Mouse (Mus musculus) hindbrain, postnatal 0 days (tissue): ENCODE results near the gene Hist1h2ac. TPM values are rescaled to one million over a fixed set of nuclear protein-coding genes. Genes with fewer than 3 reads are reported as not detected.

Experiments used
- ATAC-seq: fragments of 200-750 bp; cut with Nextera tagmentation; 2 replicates; pipeline ENCODE4 v1.8.0; 2017; ENCODE audit warnings: mild to moderate bottlenecking, moderate TSS enrichment, moderate library complexity
- DNase-seq: peaks from one replicate; pipeline ENCODE4 v3.0.0-alpha.2; 2015; ENCODE audit warnings: low spot score
- H3K27ac ChIP-seq: fragments of 300-500 bp; sonication (generic); 2 replicates; pipeline ENCODE4 v1.5.1; 2014; ENCODE audit warnings: mild to moderate bottlenecking
- H3K27me3 ChIP-seq: fragments of 300-500 bp; sonication (generic); 2 replicates; pipeline ENCODE4 v1.6.1; 2014; ENCODE audit warnings: low read length, mixed read lengths; ENCODE audit not compliant: insufficient read depth
- H3K36me3 ChIP-seq: fragments of 300-500 bp; sonication (generic); 2 replicates; pipeline ENCODE4 v1.6.1; 2014; ENCODE audit warnings: low read length, mixed read lengths; ENCODE audit not compliant: insufficient read depth
- H3K4me1 ChIP-seq: fragments of 300-500 bp; sonication (generic); 2 replicates; pipeline ENCODE4 v1.6.1; 2014; ENCODE audit warnings: antibody characterized with exemption, low read length, mixed read lengths; ENCODE audit not compliant: insufficient read depth
- H3K4me2 ChIP-seq: fragments of 300-500 bp; sonication (generic); 2 replicates; pipeline ENCODE4 v1.6.1; 2014; ENCODE audit warnings: low read depth, mild to moderate bottlenecking, low read length, moderate library complexity, mixed read lengths
- H3K4me3 ChIP-seq: fragments of 300-500 bp; sonication (generic); 2 replicates; pipeline ENCODE4 v1.5.1; 2014; ENCODE audit warnings: low read length
- H3K9ac ChIP-seq: fragments of 300-500 bp; sonication (generic); replicated peaks from 2 replicates; pipeline ENCODE4 v1.6.1; 2014; ENCODE audit warnings: mild to moderate bottlenecking, low read length, moderate library complexity, mixed read lengths
- H3K9me3 ChIP-seq: fragments of 300-500 bp; sonication (generic); 2 replicates; pipeline ENCODE4 v1.6.1; 2016; ENCODE audit warnings: low read length, mixed read lengths
- CTCF ChIP-seq: IDR thresholded peaks from 2 replicates; pipeline ENCODE4 v1.5.1; 2016; ENCODE audit warnings: antibody characterized with exemption, control low read depth, low read depth
- WGBS: fragments of 180-500 bp; shearing (Covaris S2); extraction: QIAGEN DNeasy Blood & Tissue Kit; methylation state at CpG from one replicate; pipeline ENCODE4 v1.1.7; 2014; 5-methylcytosine and 5-hydroxymethylcytosine counted together
- polyA plus RNA-seq: library from polyadenylated mRNA; unstranded; fragments of >200 nt; fragmentation: Nextera tagmentation; extraction: Ambion mirVana; gene quantifications from 2 replicates; pipeline ENCODE4 v1.2.1, GENCODE M21; 2015
- total RNA-seq: library from RNA; depleted of rRNA; stranded (reverse); fragments of >200 nt; gene quantifications from 2 replicates; pipeline ENCODE4 v1.2.3, GENCODE M21; 2014

Gene Hist1h2ac
- total and polyA plus RNA-seq, 2 experiments from 2014 or later, result 0.30 to 63.3 TPM

GRCm38 (mm10) chr13:23700786-23701520, 17.2 kb upstream of the Hist1h2ac start:
- peak; percentile 86 for TF ChIP-seq CTCF
- WGBS, result 37% methylated on average over 8 of the region's 8 CpGs
- Histone ChIP-seq H3K4me2 (no peak overlapping the region), H3K36me3 (no peaks in the 10 kb centered on the region), H3K4me3 (no peak overlapping the region), H3K27me3 (no peaks in the 10 kb centered on the region), H3K9ac (no peak overlapping the region), H3K9me3 (no peaks in the 10 kb centered on the region), H3K27ac (no peak overlapping the region), H3K4me1 (no peaks in the 10 kb centered on the region)
- ATAC-seq (peak; percentile 49; the same call in 1 of the 2 replicates), DNase-seq (peak; percentile 82)

GRCm38 (mm10) chr13:23699767-23700166, 16.0 kb upstream of the Hist1h2ac start:
- no peak overlapping the region for H3K27ac ChIP-seq
- H3K9ac ChIP-seq, result no peak overlapping the region
- ATAC-seq (no peak), DNase-seq (no peak)
- TF ChIP-seq CTCF, result no peak
- no peaks in the 10 kb centered on the region for H3K4me1 ChIP-seq
- H3K27me3 ChIP-seq, result no peaks in the 10 kb centered on the region
- H3K36me3 ChIP-seq, result no peaks in the 10 kb centered on the region
- H3K9me3 ChIP-seq, result no peaks in the 10 kb centered on the region
- 70% methylated on average over 3 of the region's 3 CpGs for WGBS
- no peak overlapping the region for H3K4me3 ChIP-seq
- H3K4me2 ChIP-seq, result no peak overlapping the region

GRCm38 (mm10) chr13:23698996-23699395, 15.2 kb upstream of the Hist1h2ac start:
- Histone ChIP-seq H3K27ac (peak overlapping the region; percentile 54; the same call in 1 of the 2 replicates), H3K9ac (no peak overlapping the region), H3K27me3 (no peaks in the 10 kb centered on the region), H3K4me1 (no peaks in the 10 kb centered on the region), H3K9me3 (no peaks in the 10 kb centered on the region), H3K4me2 (peak overlapping the region; percentile 78), H3K36me3 (no peaks in the 10 kb centered on the region), H3K4me3 (no peak overlapping the region)
- DNase-seq, result no peak
- TF ChIP-seq CTCF, result no peak
- no peak for ATAC-seq
- 65% methylated on average over 6 of the region's 6 CpGs for WGBS

- no peaks in the 10 kb centered on the region for H3K27me3 ChIP-seq
- H3K9ac ChIP-seq, result peak within 1 kb of the TSS; percentile 55
- no peaks in the 10 kb centered on the region for H3K9me3 ChIP-seq
- peak; percentile 99 for DNase-seq
- peak within 1 kb of the TSS; percentile 43 for H3K4me3 ChIP-seq
- H3K4me2 ChIP-seq, result peak within 1 kb of the TSS; percentile 78
- H3K4me1 ChIP-seq, result no peaks in the 10 kb centered on the region
- ATAC-seq, result peak; percentile 98
- TF ChIP-seq CTCF, result peak; percentile 39; the same call in 1 of the 2 replicates
- peak within 1 kb of the TSS; percentile 87 for H3K27ac ChIP-seq
- 0% methylated on average over 20 of the region's 22 CpGs for WGBS
- H3K36me3 ChIP-seq, result no peaks in the 10 kb centered on the region
Measured at GRCm38 (mm10) chr13:23698300-23698693, 14.5 kb upstream of the Hist1h2ac start, which contains the start of gene Hist1h4c. TSS of gene Hist1h4c (minus strand) at chr13:23698454.

GRCm38 (mm10) chr13:23697491-23698299, 13.9 kb upstream of the Hist1h2ac start:
- no peaks in the 10 kb centered on the region for H3K4me1 ChIP-seq
- H3K9me3 ChIP-seq, result no peaks in the 10 kb centered on the region
- H3K36me3 ChIP-seq, result no peaks in the 10 kb centered on the region
- H3K4me2 ChIP-seq, result peak overlapping the region; percentile 78
- H3K9ac ChIP-seq, result peak overlapping the region; percentile 55
- under 1% methylated on average over 22 of the region's 32 CpGs for WGBS
- ATAC-seq (peak; percentile 88), DNase-seq (peak; percentile 83)
- peak overlapping the region; percentile 87 for H3K27ac ChIP-seq
- no peaks in the 10 kb centered on the region for H3K27me3 ChIP-seq
- peak overlapping the region; percentile 43 for H3K4me3 ChIP-seq
- TF ChIP-seq CTCF, result peak; percentile 84

GRCm38 (mm10) chr13:23696061-23696474, 12.3 kb upstream of the Hist1h2ac start:
- H3K27me3 ChIP-seq, result no peaks in the 10 kb centered on the region
- no peak overlapping the region for H3K9ac ChIP-seq
- no peaks in the 10 kb centered on the region for H3K36me3 ChIP-seq
- DNase-seq (no peak), ATAC-seq (no peak)
- 67% methylated on average over 15 of the region's 15 CpGs for WGBS
- no peak overlapping the region for H3K4me3 ChIP-seq
- H3K4me1 ChIP-seq, result no peaks in the 10 kb centered on the region
- no peak overlapping the region for H3K27ac ChIP-seq
- TF ChIP-seq CTCF, result no peak
- no peaks in the 10 kb centered on the region for H3K9me3 ChIP-seq
- no peak overlapping the region for H3K4me2 ChIP-seq
